Mouse (Mus musculus): ENCODE measurements around the gene Fhit.

Fhit gene

DNA sequence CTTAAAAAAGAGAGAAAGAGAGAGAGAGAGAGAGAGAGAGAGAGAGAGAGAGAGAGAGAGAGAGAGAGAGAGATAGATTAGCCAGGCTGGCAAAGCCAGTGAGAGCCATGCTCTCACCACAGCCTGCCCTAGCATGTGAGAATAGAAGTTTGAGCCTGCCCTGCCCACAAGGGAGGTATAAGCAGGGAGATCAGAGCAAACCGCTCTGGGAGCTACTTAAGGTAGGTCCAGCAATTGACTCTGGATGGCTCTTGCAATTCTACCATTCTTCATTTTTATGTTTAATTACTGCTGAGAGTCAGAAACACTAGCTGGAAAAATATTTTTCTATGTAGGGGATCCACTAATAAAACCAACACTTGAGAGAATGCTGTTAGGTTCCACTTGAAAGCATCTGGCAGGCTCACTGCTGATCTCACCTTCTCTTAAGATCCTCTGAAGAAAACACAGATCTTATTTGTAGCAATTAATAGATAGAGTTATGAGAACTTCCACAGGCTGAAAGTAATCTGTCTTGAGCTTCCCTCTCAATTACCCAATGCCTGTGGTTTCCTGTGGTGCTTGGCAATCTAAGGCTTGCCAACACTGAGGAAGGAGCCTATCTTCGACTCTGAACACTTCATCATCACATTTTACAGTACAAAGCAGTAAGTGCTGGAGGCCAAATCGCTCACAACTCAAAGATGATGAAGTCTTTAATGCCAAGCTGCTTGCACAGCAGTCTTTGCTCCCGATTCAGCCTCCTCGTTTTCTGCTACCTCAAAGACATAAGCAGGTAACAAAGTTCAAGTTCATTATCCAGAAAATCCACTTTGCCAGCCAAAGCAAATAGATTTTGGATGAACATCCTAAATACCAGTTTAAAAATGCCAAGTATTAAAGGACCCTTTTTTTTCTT lies 793.8 kb downstream of the Fhit start:
- in situ Hi-C loops (cut with MboI, MseI), result no loop called here

DNA sequence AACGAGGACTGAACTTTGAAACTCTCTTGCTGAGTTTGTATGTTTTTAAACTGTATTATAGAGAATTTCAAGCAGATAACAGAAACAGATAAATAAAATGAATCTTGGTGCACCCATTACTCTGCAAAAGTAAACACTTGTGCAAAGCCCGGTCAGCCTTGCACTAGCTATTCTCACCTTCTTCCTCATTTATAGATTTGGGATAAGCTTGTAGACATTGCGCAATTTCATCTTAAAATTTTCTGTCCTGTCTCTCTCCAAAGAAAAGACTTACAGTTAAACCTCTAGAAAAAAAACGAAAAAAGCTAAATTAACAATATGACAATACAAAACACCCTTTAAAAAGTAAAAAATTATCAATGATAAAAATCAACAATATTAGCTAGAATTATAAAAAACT lies 795.0 kb downstream of the Fhit start:
- in situ Hi-C loops (cut with MboI, MseI), result no loop called here

DNA sequence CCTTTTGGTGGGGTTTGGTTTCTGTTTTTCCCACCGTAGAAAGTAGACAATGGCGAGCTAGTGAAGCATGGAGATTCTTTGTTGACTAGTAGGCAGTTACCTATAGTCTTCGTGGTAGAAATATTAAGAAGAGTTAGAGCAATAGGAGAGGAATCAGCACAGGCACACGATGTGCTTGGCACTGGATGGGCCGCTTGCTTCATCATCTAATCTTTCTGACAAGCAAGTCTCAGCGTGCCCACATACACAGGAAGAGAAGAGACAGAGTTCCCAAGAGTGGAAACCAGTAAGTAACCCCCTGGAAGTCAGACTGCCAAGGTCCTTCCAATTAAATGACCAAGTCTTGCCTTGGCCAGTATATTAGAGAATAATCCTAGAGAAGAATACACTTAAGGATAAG lies 797.6 kb downstream of the Fhit start:
- in situ Hi-C loops (cut with MboI, MseI), result no loop called here

DNA sequence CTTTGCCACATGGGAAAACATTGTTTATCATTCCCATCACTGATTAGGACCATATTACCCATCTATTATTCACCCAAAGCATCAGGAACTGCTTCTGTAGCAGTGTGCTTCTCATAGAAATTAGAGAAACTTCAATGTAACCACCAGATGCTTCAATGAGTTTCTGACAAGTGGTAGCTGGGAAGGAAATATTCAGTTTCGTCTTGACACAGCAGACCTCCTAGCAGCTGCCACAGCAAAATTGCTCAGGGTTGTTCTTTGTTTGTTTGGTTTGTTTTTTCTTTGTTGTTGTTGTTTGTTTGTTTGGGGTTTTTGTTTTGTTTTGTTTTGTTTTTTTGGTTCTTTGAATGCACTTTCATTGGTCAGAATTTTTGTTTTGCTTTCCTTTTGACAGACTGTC lies 798.5 kb downstream of the Fhit start:
- in situ Hi-C loops (cut with MboI, MseI), result no loop called here

DNA sequence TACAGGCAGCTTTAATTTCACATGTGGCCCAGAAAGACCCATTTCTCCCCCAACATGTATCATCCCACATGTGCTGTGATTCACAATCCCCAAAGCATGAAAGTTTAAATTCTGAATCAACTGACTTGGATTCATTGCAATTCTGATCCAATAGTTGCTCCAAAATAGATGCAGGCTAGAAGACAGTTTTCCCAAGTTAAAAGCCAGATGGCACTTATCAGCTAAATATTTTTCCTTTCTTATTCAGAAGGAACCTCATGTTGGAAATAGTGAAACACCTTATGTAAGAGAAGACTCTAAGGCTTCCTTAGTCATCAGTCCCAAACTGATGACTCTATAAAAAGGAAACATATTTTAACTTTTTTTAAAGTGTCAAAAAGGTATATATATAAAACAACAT lies 815.9 kb downstream of the Fhit start:
- in situ Hi-C loops (cut with MboI, MseI), result no loop called here

GRCm38 (mm10) chr14:10344064-10344463 lies 817.8 kb downstream of the Fhit start:
- in situ Hi-C loops (cut with MboI, MseI), result no loop called here

- in situ Hi-C loops (cut with MboI, MseI), result loop anchor here (10.0 to 25.0 kb wide), 2 partner anchors 128 to 1971 kb away; partner anchors contain the start of genes 3830406C13Rik and Gm49355
Observed at GRCm38 (mm10) chr14:10316764-10317163, 845.1 kb downstream of the Fhit start.

DNA sequence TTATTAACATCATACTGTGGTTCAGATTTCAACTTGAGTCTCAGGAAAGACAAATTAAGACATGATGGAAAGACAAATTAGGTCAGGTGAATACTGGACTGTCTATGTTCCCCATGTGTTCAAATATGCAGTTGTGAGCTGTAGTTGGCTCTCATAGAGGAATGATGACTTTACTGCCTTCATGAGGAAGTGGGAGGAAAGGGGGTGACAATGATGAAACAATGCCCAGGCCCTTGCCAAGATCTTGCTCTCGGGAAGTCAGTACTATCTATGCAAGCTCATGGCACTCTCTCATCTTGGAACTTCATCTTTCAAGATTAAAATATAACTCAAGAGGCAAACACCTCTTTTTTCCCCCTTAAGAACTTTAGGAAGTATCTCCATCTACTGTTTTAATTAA lies 849.6 kb downstream of the Fhit start:
- in situ Hi-C loops (cut with MboI, MseI), result loop anchor here (10.0 to 25.0 kb wide), 2 partner anchors 133 to 1975 kb away; partner anchors contain the start of genes 3830406C13Rik and Gm49355

GRCm38 (mm10) chr14:10305286-10305685 lies 856.5 kb downstream of the Fhit start:
- in situ Hi-C loops (cut with MboI, MseI), result loop anchor here (25.0 kb wide), 1 partner anchor 1982 kb away; the partner anchor contains the start of genes 3830406C13Rik and Gm49355

- in situ Hi-C loops (cut with MboI, MseI), result loop anchor here (25.0 kb wide), 1 partner anchor 1986 kb away; the partner anchor contains the start of genes 3830406C13Rik and Gm49355
Observed at GRCm38 (mm10) chr14:10301497-10301896, 860.3 kb downstream of the Fhit start.

GRCm38 (mm10) chr14:10300914-10301313 lies 860.9 kb downstream of the Fhit start:
- in situ Hi-C loops (cut with MboI, MseI), result loop anchor here (25.0 kb wide), 1 partner anchor 1986 kb away; the partner anchor contains the start of genes 3830406C13Rik and Gm49355

DNA sequence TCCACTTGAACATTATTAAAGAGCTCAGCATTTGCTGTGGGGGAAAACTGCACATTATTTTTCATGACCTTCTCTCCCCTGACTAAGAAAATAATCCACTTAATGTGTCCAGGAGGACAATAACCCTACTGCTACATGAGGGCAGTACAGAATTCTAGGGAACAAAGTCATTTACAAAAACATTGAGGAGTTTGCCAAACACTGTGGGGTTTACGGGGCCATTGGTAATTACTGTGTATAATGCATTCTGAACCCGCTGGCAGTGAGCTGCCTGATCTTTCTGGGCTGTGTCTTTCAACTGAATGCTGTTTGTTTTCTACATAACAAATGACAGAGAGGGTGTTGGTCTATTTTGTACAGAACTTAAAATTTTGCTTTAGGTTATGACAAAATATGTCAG lies 862.8 kb downstream of the Fhit start:
- in situ Hi-C loops (cut with MboI, MseI), result no loop called here

DNA sequence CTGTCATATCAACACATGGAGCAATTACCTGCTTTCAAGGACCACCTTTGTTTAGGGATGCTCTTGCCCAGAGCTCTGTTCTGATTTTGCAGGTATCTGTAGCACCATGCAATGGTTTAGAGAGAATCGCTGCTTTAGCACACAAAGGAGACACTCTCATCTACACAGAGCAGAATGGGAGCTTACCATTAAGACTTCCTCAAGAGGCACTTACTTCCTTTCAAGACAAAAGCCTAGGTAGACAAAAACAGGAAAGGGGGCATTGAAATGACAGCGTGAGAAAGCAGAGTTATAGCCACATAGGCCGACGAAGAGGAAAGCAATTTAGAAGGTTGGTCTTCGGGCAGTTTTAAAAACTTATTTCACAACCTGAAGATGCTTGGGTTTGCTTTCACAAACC lies 872.8 kb downstream of the Fhit start:
- in situ Hi-C loops (cut with MboI, MseI), result no loop called here

- in situ Hi-C loops (cut with MboI, MseI), result no loop called here
Observed at GRCm38 (mm10) chr14:10286027-10286426, 875.8 kb downstream of the Fhit start.

- in situ Hi-C loops (cut with MboI, MseI), result no loop called here
Observed at GRCm38 (mm10) chr14:10228708-10229107, 933.1 kb downstream of the Fhit start.

- in situ Hi-C loops (cut with MboI, MseI), result no loop called here
Observed at GRCm38 (mm10) chr14:10221847-10222246, 940.0 kb downstream of the Fhit start.

- in situ Hi-C loops (cut with MboI, MseI), result no loop called here
Observed at GRCm38 (mm10) chr14:10213216-10213615, 948.6 kb downstream of the Fhit start.

DNA sequence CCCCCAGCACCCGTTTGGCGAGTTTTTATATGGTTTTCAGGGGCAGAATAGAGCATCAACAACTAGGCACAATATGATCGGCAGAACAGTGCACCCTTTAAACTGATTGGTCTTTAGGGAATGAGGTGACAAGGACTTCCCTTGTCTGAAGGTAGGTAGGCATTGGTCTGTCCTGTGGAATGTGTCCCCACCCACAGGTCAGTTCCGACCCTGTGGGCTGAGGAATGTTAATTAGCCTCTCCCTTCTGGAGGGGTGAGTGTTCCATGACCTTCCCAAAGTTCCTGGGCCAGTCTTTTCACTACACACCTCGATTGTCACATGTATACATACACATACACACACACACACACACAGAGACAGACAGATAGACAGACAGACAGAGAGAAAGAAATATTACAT lies 950.7 kb downstream of the Fhit start:
- in situ Hi-C loops (cut with MboI, MseI), result no loop called here

DNA sequence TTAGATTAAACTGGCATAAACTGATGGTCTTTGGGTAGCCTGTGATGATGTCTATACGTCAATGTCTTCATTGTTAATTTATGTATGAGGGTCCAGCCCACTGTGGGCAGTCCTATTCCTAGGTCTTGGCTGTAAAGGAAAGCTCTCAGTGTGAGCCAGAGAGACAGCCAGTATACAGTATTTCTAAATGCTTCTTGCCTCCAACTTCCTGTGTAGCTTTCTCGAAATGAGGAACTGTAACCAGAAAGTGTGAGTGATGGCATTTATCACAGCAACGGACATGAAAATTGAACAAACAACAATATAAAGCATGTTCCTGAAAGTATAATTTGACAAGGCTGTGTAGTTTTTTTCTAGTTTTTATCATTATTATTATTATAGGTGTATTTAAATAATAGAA lies 952.8 kb downstream of the Fhit start:
- in situ Hi-C loops (cut with MboI, MseI), result no loop called here

GRCm38 (mm10) chr14:10205699-10206098 lies 956.1 kb downstream of the Fhit start:
- in situ Hi-C loops (cut with MboI, MseI), result no loop called here

GRCm38 (mm10) chr14:10205290-10205689 lies 956.5 kb downstream of the Fhit start:
- in situ Hi-C loops (cut with MboI, MseI), result no loop called here

GRCm38 (mm10) chr14:10194130-10194529 lies 967.7 kb downstream of the Fhit start:
- in situ Hi-C loops (cut with MboI, MseI), result no loop called here

GRCm38 (mm10) chr14:10171761-10172160 lies 990.1 kb downstream of the Fhit start:
- in situ Hi-C loops (cut with MboI, MseI), result no loop called here

Data from T-helper 1 cell (primary cell).